Mouse (Mus musculus) heart, adult 2 months (tissue): ENCODE data around the gene Tbxa2r. TPM values are rescaled to one million over a fixed set of nuclear protein-coding genes. Genes with fewer than 3 reads are reported as not detected.

ENCODE experiments used
- DNase-seq, 2 experiments: peaks; one replicate each; pipeline ENCODE4 v3.0.0; 2021
- H3K27ac ChIP-seq: fragments of 200-600 bp; 2 replicates; pipeline ENCODE4 v1.8.1; 2022
- H3K27me3 ChIP-seq: fragments of 200-500 bp; 2 replicates; pipeline ENCODE4 v1.6.1; 2012; ENCODE audit warnings: mild to moderate bottlenecking, low read length, inconsistent platforms, mixed read lengths; ENCODE audit not compliant: control insufficient read depth, insufficient read depth
- H3K36me3 ChIP-seq: fragments of 200-500 bp; 2 replicates; pipeline ENCODE4 v1.6.1; 2012; ENCODE audit warnings: low read length, inconsistent platforms; ENCODE audit not compliant: control insufficient read depth, insufficient read depth
- H3K4me1 ChIP-seq: fragments of 200-500 bp; 2 replicates; pipeline ENCODE4 v1.6.1; 2011; ENCODE audit warnings: low read length; ENCODE audit not compliant: control insufficient read depth, insufficient read depth
- H3K4me3 ChIP-seq: fragments of 200-600 bp; 2 replicates; pipeline ENCODE4 v1.8.1; 2022
- H3K79me2 ChIP-seq: fragments of 200-500 bp; replicated peaks from 2 replicates; pipeline ENCODE4 v1.6.1; 2012; ENCODE audit warnings: mild to moderate bottlenecking, inconsistent platforms, low read length, moderate library complexity, mixed read lengths; ENCODE audit not compliant: control insufficient read depth, insufficient read depth
- H3K9ac ChIP-seq: fragments of 200-500 bp; 2 replicates; pipeline ENCODE4 v1.6.1; 2012; ENCODE audit warnings: low read depth, mild to moderate bottlenecking, control low read depth, inconsistent platforms, low read length, mixed read lengths
- CTCF ChIP-seq: fragments of 200-600 bp; IDR thresholded peaks from 2 replicates; pipeline ENCODE4 v1.8.1; 2022; ENCODE audit warnings: antibody characterized with exemption, mild to moderate bottlenecking, moderate library complexity
- EP300 ChIP-seq: fragments of 200-500 bp; IDR thresholded peaks from 2 replicates; pipeline ENCODE4 v1.6.1; 2011; ENCODE audit warnings: low read depth, low read length, control low read depth; ENCODE audit not compliant: insufficient read depth
- POLR2A ChIP-seq: fragments of 200-500 bp; IDR thresholded peaks from 2 replicates; pipeline ENCODE4 v1.6.1; 2011; ENCODE audit warnings: mild to moderate bottlenecking, low read depth, low read length, control low read depth; ENCODE audit not compliant: insufficient read depth
- WGBS: fragments of 180-500 bp; shearing (Covaris S2); methylation state at CpG from one replicate; pipeline ENCODE4 v1.1.7; 2018; 5-methylcytosine and 5-hydroxymethylcytosine counted together
- intact Hi-C: fragments of 180-260 bp; cut with DNase I; formaldehyde crosslinking; loops from one replicate; pipeline ENCODE4 v1.15.1; 2025
- polyA plus RNA-seq: library from polyadenylated mRNA; depleted of rRNA; stranded (reverse); fragments of >200 nt; gene quantifications from 2 replicates; pipeline ENCODE4 v1.2.3, GENCODE M21; 2012
- total RNA-seq, 2 experiments: library from RNA; stranded (reverse); gene quantifications; 2 replicates each; pipeline ENCODE4 v1.2.3; 2021

Tbxa2r gene
- total and polyA plus RNA-seq, 3 experiments = 3.8 to 7.1 (median 4.1) TPM

GRCm38 (mm10) chr10:81319741-81320549 is 8.6 kb upstream of the Tbxa2r start:
- intact Hi-C loops = loop anchor here (1.0 to 2.0 kb wide), 3 partner anchors 21 to 31 kb away; partner anchors contain the start of genes Hmg20b and Pip5k1c
- peak in 1 of 2 experiments; percentile 93 for DNase-seq

DNA sequence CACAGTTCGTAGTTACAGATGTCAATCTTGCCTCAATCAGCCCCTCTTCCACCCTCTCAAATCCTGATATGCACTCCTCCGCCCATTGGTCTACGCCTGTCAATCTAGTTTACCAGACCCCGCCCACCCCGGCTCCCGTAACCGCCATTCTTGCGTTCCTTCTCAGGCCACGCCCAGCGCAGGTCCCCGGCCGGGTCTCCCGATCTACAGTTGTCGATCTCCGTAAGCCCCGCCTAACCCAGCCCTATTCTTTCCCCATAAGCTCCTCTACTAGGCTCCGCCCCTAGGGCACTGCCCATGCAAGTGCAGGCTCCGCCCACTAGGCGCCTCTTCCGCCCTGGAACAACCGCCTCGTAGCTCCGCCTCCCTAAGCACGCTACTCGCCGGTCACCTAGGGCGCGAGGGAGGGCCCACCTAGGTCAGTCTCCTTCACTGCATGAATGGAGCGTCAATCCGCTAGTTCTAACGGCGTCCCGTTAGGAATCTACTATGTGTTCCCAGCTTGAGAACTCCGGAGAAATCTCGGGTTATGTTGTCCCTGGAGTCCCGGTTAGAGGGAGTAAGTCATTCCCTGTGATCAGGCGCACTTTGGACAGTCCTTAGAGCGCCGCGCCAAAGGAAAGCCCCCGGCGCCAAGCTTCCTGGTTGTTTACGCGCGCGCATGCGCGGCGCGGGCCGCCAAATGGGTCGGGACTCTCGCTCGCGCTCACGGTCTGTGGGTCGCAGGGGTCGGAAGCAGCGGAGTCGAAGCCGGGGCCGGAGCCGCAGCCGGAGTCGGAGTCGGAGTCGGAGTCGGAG is 7.8 kb upstream of the Tbxa2r start, which contains the start of gene Cactin:
Gene Cactin, plus strand, starts transcription at position 554 of the 798 bp plus-strand sequence.
- peak within 1 kb of the TSS; percentile 99 for H3K27ac ChIP-seq
- H3K27me3 ChIP-seq = no peaks in the 10 kb centered on the region
- TF ChIP-seq CTCF = peak; percentile 59
- TF ChIP-seq EP300 = 0 out of 2 replicates have a peak, but pooled peaks have one; percentile 26
- TF ChIP-seq POLR2A = peak; percentile 72
- under 1% methylated on average over 68 of the region's 68 CpGs for WGBS
- intact Hi-C loops = loop anchor here (1.0 to 2.0 kb wide), 2 partner anchors 21 to 30 kb away; partner anchors contain the start of gene Hmg20b
- peak; percentile 95 to 100 for DNase-seq
- peak within 1 kb of the TSS; percentile 88 for H3K9ac ChIP-seq
- H3K4me3 ChIP-seq = peak within 1 kb of the TSS; percentile 79
- no peaks in the 10 kb centered on the region; the same call in 1 of the 2 replicates for H3K36me3 ChIP-seq
- H3K79me2 ChIP-seq = no peaks in the 10 kb centered on the region; the same call in 1 of the 2 replicates
- H3K4me1 ChIP-seq = peaks cover 6% of the 10 kb centered on the region

More at GRCm38 (mm10) chr10:81319741-81320549, 8.6 kb upstream of the Tbxa2r start:
- peak overlapping the region; percentile 99 for H3K27ac ChIP-seq
- H3K4me3 ChIP-seq = peak overlapping the region; percentile 60
- H3K4me1 ChIP-seq = peaks cover 6% of the 10 kb centered on the region
- peak overlapping the region; percentile 75 for H3K9ac ChIP-seq
- 2% methylated on average over 38 of the region's 38 CpGs for WGBS
- no peaks in the 10 kb centered on the region; the same call in 1 of the 2 replicates for H3K36me3 ChIP-seq
- TF ChIP-seq POLR2A = peak; percentile 64; the same call in 1 of the 2 replicates
- no peak for TF ChIP-seq CTCF
- TF ChIP-seq EP300 = no peak
- no peaks in the 10 kb centered on the region for H3K27me3 ChIP-seq
- H3K79me2 ChIP-seq = no peaks in the 10 kb centered on the region; the same call in 1 of the 2 replicates

- 2% methylated on average over 20 of the region's 20 CpGs for WGBS
- peak overlapping the region; percentile 79 for H3K4me3 ChIP-seq
- H3K36me3 ChIP-seq = no peaks in the 10 kb centered on the region; the same call in 1 of the 2 replicates
- H3K79me2 ChIP-seq = no peaks in the 10 kb centered on the region; the same call in 1 of the 2 replicates
- TF ChIP-seq EP300 (no peak), POLR2A (no peak), CTCF (no peak)
- H3K4me1 ChIP-seq = peaks cover 9% of the 10 kb centered on the region
- H3K9ac ChIP-seq = peak overlapping the region; percentile 88
- H3K27me3 ChIP-seq = no peaks in the 10 kb centered on the region
- DNase-seq = no peak
- peak overlapping the region; percentile 99 for H3K27ac ChIP-seq
- intact Hi-C loops = loop anchor here (2.0 kb wide), 1 partner anchor 29 kb away; the partner anchor contains the start of gene Hmg20b
Observed at GRCm38 (mm10) chr10:81321436-81321835, 7.1 kb upstream of the Tbxa2r start.

GRCm38 (mm10) chr10:81322444-81322843 is 6.1 kb upstream of the Tbxa2r start:
- no peak for DNase-seq
- intact Hi-C loops = no loop called here
- Histone ChIP-seq H3K4me1 (peaks cover 13% of the 10 kb centered on the region), H3K79me2 (no peaks in the 10 kb centered on the region; the same call in 1 of the 2 replicates), H3K9ac (no peak overlapping the region), H3K36me3 (no peaks in the 10 kb centered on the region; the same call in 1 of the 2 replicates), H3K4me3 (peak overlapping the region; percentile 79; the same call in 1 of the 2 replicates), H3K27ac (no peak overlapping the region), H3K27me3 (no peaks in the 10 kb centered on the region)
- TF ChIP-seq CTCF (no peak), POLR2A (no peak), EP300 (no peak)
- WGBS = 81% methylated on average over 27 of the region's 27 CpGs

- 86% methylated on average over 23 of the region's 23 CpGs for WGBS
- TF ChIP-seq CTCF (no peak), POLR2A (no peak), EP300 (no peak)
- H3K4me3 ChIP-seq = no peak overlapping the region
- H3K27ac ChIP-seq = no peak overlapping the region
- intact Hi-C loops = no loop called here
- H3K79me2 ChIP-seq = no peaks in the 10 kb centered on the region; the same call in 1 of the 2 replicates
- H3K27me3 ChIP-seq = no peaks in the 10 kb centered on the region
- no peak overlapping the region for H3K9ac ChIP-seq
- H3K4me1 ChIP-seq = peaks cover 18% of the 10 kb centered on the region
- no peak for DNase-seq
- H3K36me3 ChIP-seq = no peaks in the 10 kb centered on the region; the same call in 1 of the 2 replicates
Observed at GRCm38 (mm10) chr10:81323141-81323775, 5.3 kb upstream of the Tbxa2r start.
